Mouse (Mus musculus): ENCODE results near the gene March6. TPM values are rescaled to one million over a fixed set of nuclear protein-coding genes. Genes with fewer than 3 reads are reported as not detected.

Gene March6
- polyA plus RNA-seq, 1 experiment from 2014 or later, result 96.9 TPM

DNA sequence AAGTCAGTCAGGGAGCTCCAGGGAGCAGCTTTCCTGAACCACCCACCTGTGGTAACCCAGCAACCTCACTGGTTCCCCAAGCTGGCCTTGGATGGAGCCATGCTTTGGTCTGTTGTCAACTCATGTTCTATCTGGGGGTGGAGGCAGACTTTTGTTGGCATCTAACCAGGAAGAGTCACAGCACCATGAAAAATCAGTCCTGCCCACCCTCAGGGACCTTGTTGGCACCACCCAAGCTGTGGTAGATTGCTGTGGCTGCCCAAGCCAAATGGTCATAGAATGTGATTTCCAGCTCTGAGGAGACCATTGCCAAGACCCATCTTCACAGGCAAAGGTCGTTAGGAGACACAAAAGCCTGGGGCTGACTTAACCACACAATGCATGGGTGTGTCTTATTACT, 94.8 kb downstream of the March6 start:
- no peaks in the 10 kb centered on the region for H3K36me3 ChIP-seq (replicated peaks)
- WGBS, result 67% methylated on average over 1 of the region's 1 CpGs
- H3K4me2 ChIP-seq, result no peak overlapping the region
- H3K27ac ChIP-seq, result no peak overlapping the region
- no peak for ATAC-seq (replicated peaks)
- H3K9me3 ChIP-seq, result no peaks in the 10 kb centered on the region
- H3K9ac ChIP-seq, result no peak overlapping the region
- no peaks in the 10 kb centered on the region for H3K27me3 ChIP-seq (replicated peaks)
- no peak overlapping the region for H3K4me3 ChIP-seq
- no peaks in the 10 kb centered on the region for H3K4me1 ChIP-seq

DNA sequence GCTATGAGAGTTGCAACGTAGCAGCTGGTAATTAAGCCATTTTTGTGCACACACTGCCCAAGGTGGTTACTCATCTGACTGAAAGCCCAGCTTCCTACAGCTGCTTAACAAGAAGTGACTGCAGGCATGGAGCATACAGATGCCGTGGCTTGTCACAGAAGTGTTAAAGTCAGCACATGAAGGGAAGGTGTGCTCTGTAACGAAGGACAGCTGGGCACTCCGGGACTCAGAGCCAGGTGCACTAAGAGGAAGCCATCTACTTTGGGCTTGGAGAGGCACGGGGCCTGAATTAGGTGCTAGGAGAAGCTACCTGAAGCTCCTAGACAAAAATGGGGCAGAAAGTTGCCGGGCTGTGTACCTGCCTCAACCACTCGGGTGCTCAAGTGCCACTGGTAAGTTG, 97.1 kb downstream of the March6 start:
- no peaks in the 10 kb centered on the region for H3K9me3 ChIP-seq
- H3K9ac ChIP-seq, result no peak overlapping the region
- H3K27me3 ChIP-seq (replicated peaks), result no peaks in the 10 kb centered on the region
- no peak for ATAC-seq (replicated peaks)
- H3K4me1 ChIP-seq, result peaks cover 7% of the 10 kb centered on the region
- no peak overlapping the region for H3K4me2 ChIP-seq
- H3K4me3 ChIP-seq, result no peak overlapping the region
- H3K36me3 ChIP-seq (replicated peaks), result no peaks in the 10 kb centered on the region
- no peak overlapping the region for H3K27ac ChIP-seq
- 80% methylated on average over 7 of the region's 7 CpGs for WGBS

DNA sequence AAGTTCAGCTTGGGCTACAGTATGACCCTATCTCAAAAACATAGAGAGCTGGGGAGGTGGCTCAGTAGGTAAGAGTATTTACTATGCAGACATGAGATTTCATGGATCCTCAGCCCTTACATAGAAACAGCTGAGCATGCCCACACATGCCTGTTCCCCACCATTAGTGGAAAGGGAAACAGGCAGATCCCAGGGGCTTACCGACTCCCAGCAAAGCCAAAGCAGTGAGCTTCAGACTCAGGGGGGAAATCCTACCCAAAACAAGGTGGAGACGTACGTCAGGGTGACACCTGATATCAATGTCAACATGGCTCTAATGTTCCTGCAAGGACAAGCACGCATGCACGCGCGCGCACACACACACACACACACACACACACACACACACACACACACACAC, 99.0 kb downstream of the March6 start:
- Histone ChIP-seq H3K9me3 (no peaks in the 10 kb centered on the region), H3K27ac (no peak overlapping the region), H3K4me1 (peaks cover 7% of the 10 kb centered on the region)

DNA sequence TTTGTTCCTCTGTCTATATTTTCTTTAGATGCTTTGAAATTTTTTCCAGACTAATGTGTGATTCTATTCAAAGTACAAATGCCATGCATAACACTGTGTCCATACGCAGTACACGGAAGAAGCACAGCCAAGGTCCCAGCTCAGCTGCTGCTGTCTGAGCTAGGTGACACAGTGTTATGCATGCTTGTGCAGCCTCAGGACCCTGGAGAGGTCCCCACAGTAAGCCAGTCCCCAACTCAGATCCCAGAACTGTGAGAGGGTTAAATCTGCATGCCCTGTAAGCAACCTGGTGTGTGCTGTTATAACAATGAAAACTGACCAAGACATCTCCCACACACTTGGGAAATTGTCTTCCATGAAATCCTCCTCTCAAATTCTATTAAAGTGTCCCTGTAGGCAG, 100.8 kb downstream of the March6 start:
- Histone ChIP-seq H3K4me2 (no peak overlapping the region), H3K27me3 (replicated peaks) (no peaks in the 10 kb centered on the region), H3K9me3 (no peaks in the 10 kb centered on the region), H3K4me1 (peaks cover 7% of the 10 kb centered on the region), H3K36me3 (replicated peaks) (no peaks in the 10 kb centered on the region), H3K9ac (no peak overlapping the region), H3K4me3 (no peak overlapping the region), H3K27ac (no peak overlapping the region)
- WGBS, result 66% methylated on average over 2 of the region's 2 CpGs
- no peak for ATAC-seq (replicated peaks)

More for the DNA sequence above, 99.0 kb downstream of the March6 start:
- no peaks in the 10 kb centered on the region for H3K36me3 ChIP-seq (replicated peaks)
- no peak for ATAC-seq (replicated peaks)
- H3K4me3 ChIP-seq, result no peak overlapping the region
- WGBS, result 90% methylated on average over 8 of the region's 8 CpGs
- no peaks in the 10 kb centered on the region for H3K27me3 ChIP-seq (replicated peaks)
- H3K4me2 ChIP-seq, result no peak overlapping the region
- H3K9ac ChIP-seq, result no peak overlapping the region

DNA sequence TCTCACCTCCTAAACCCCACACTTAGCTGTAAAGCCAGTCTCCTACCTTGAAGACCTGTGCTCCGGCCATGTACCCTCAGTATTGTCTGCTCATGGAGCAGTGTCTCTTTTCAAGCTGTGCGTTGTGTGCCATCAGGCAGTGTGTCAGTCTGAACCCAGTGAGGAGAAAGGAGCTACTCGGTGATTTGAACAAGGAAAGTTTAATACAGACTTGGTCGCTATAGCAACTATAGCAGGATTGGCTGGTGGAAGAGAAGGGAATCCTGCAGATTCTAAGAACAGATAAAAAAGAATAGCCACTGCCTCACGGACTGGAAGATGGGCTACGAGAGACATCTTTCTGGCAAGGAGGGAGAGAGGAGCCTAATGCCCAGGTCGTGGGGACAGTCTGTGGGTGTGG, 101.4 kb downstream of the March6 start:
- no peak overlapping the region for H3K4me2 ChIP-seq
- ATAC-seq (replicated peaks), result 0 out of 2 replicates have a peak, but pooled peaks have one; percentile 56
- WGBS, result 53% methylated on average over 7 of the region's 7 CpGs
- no peaks in the 10 kb centered on the region for H3K27me3 ChIP-seq (replicated peaks)
- H3K4me1 ChIP-seq, result peaks cover 7% of the 10 kb centered on the region
- H3K9ac ChIP-seq, result no peak overlapping the region
- no peak overlapping the region for H3K27ac ChIP-seq
- H3K36me3 ChIP-seq (replicated peaks), result no peaks in the 10 kb centered on the region
- H3K9me3 ChIP-seq, result no peaks in the 10 kb centered on the region
- no peak overlapping the region for H3K4me3 ChIP-seq

DNA sequence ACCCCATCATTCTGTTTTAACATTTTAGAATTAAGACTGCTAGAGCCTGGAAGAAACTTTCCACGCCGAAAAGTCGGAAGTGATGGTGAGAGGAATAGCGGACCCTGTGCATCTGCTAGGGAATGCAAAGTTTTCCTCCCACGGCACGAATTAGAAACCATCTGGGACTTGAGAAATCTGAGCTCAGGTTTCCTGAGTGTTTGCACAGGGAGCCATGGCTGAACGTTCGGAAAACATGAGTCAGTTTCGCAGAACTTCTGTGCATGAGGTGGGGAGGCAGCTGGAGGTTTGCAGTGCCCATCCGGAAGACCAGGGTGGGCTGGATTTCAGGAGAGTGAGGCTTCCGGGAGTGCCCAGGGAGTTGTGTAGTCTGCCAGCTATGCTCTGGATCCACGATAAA, 102.3 kb downstream of the March6 start:
- Histone ChIP-seq H3K4me2 (no peak overlapping the region), H3K9me3 (no peaks in the 10 kb centered on the region), H3K9ac (no peak overlapping the region), H3K4me3 (no peak overlapping the region), H3K36me3 (replicated peaks) (no peaks in the 10 kb centered on the region), H3K4me1 (peaks cover 7% of the 10 kb centered on the region), H3K27ac (no peak overlapping the region), H3K27me3 (replicated peaks) (no peaks in the 10 kb centered on the region)
- 86% methylated on average over 12 of the region's 12 CpGs for WGBS
- ATAC-seq (replicated peaks), result no peak

DNA sequence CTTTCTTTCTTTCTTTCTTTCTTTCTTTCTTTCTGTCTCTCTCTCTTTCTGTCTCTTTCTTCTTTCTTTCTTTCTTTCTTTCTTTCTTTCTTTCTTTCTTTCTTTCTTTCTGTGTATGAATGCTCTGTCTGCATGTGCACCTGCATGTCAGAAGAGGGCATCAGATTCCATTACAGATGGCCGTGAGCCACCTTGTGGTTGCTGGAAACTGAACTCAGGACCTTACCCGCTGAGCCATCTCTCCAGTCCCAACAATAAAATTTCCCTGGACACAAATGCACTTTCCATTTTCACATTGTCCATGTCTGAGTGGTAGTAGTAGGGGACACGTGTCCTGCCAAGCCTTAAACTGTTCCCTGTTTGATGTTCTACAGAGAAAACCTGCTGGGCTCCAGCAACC, 103.5 kb downstream of the March6 start:
- Histone ChIP-seq H3K9ac (no peak overlapping the region), H3K27me3 (replicated peaks) (no peaks in the 10 kb centered on the region), H3K4me1 (peaks cover 7% of the 10 kb centered on the region), H3K4me2 (no peak overlapping the region), H3K9me3 (no peaks in the 10 kb centered on the region), H3K27ac (no peak overlapping the region), H3K36me3 (replicated peaks) (no peaks in the 10 kb centered on the region), H3K4me3 (no peak overlapping the region)
- WGBS, result 67% methylated on average over 3 of the region's 3 CpGs
- ATAC-seq (replicated peaks), result no peak

DNA sequence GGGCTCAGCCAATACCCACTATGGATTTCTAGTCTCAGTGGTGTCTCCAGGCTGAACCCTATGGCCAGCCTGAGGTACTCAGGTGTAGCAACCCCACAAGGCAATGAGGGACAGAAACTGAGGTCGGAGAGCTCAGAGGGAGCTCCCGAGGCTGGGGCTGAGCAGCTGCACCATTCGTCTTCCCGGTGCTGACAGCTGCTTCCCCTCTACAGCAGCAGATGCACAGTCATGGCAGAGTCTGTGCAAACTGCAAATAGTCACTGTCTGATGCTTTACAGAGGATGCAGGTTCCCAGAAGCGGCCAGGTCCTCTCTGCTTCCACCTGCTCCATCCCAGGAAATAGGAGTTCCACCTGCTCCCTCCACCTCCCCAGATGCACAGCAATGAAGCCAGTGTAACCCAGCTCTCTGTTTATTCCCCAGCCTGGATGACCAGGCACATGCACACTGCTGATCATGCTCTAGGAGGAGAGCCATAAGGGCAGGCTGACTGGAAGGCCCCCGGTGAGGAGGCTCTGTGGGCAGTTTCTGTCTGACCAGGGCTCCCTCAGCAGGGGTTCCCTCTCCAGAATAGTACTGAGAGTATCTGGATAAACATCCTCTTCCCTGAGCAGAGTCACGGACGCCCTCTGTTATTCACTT, 104.7 kb downstream of the March6 start:
- ATAC-seq (replicated peaks), result 0 out of 2 replicates have a peak, but pooled peaks have one; percentile 21
- WGBS, result 52% methylated on average over 8 of the region's 8 CpGs
- Histone ChIP-seq H3K27me3 (replicated peaks) (no peaks in the 10 kb centered on the region), H3K4me3 (no peak overlapping the region), H3K4me2 (no peak overlapping the region), H3K9ac (no peak overlapping the region), H3K27ac (no peak overlapping the region), H3K36me3 (replicated peaks) (no peaks in the 10 kb centered on the region), H3K4me1 (peaks cover 7% of the 10 kb centered on the region), H3K9me3 (no peaks in the 10 kb centered on the region)

DNA sequence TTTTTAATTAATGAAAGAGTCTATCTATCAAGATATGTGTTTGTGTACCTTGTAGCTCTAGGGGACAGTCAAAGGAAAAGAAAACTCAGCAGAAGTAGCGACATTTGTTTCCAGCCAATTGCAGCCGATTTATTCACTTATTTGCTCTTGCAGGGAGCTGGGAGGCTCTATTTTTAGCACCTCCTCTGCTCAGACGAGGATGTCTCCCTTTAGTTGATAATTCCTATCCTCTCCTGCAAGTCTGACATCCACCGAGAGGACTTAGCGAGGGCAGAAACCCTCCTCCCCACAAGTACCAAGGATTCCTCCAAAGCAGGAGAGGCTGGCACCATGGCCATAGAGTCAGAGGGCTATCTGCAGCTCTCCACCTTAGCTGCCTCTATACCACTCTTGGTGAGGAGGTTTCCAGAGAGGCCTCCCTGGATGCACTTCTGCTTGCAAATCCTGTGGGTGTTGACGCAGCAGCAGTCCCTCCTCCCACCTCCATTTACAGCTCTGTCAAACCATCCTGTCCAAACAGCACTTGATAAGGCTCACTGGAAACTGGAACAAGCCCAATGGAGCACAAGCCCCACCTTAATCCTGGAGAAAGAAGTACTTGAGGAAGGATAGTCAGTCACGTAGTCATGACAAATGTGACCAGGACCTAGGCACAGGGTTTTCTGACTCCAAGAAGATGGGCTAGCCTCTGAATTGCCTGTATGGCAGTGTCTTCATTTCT, 108.0 kb downstream of the March6 start:
- Histone ChIP-seq H3K4me3 (no peak overlapping the region), H3K27me3 (replicated peaks) (no peaks in the 10 kb centered on the region), H3K4me1 (no peaks in the 10 kb centered on the region), H3K36me3 (replicated peaks) (no peaks in the 10 kb centered on the region), H3K27ac (no peak overlapping the region), H3K9ac (no peak overlapping the region), H3K9me3 (no peaks in the 10 kb centered on the region), H3K4me2 (no peak overlapping the region)
- ATAC-seq (replicated peaks), result no peak
- WGBS, result 73% methylated on average over 7 of the region's 7 CpGs

DNA sequence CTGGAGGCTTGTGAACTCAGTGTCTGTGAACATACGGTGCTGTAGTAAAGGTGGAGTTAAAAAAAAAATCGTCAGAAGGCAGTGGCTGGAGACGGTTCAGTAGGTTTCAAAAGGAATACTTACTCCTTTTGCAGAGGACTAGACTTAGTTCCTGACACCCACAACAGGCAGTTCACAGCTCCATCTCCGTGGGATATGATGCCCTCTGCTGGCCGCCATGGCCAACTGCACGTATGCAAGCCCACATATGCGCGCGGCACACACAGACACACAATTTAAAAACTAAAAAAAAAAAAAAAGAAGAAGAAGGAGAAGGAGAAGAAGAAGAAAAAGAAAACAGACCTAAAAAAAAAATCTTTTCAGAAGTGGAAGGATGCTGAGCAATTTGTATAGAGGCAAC, 111.8 kb downstream of the March6 start:
- Histone ChIP-seq H3K9ac (no peak overlapping the region), H3K4me2 (0 out of 2 replicates have a peak overlapping the region, but pooled peaks have one; percentile 1), H3K4me3 (no peak overlapping the region), H3K36me3 (replicated peaks) (no peaks in the 10 kb centered on the region), H3K27ac (no peak overlapping the region), H3K27me3 (replicated peaks) (no peaks in the 10 kb centered on the region), H3K9me3 (no peaks in the 10 kb centered on the region), H3K4me1 (no peaks in the 10 kb centered on the region)
- ATAC-seq (replicated peaks), result 0 out of 2 replicates have a peak, but pooled peaks have one; percentile 12
- WGBS, result 40% methylated on average over 9 of the region's 9 CpGs

DNA sequence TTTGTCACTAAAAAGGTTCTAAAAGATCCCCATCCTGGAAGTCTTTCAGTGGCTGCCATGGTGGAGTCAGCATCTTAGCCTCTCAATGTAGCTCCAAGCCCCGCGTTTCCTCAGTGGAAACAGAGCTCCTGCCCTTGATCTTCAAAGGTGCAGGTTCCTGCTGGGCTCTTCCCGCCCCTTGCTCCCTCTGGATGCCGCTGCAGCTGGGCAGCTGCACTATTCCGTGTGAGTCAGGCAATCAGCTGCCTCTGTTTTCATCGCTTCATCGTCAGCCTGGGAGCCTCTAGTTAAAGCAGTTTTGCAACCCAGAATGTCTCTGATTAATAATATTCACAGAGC, 112.2 kb downstream of the March6 start:
- Histone ChIP-seq H3K9ac (no peak overlapping the region), H3K27me3 (replicated peaks) (no peaks in the 10 kb centered on the region), H3K36me3 (replicated peaks) (no peaks in the 10 kb centered on the region), H3K4me3 (no peak overlapping the region), H3K27ac (no peak overlapping the region), H3K4me2 (0 out of 2 replicates have a peak overlapping the region, but pooled peaks have one; percentile 1), H3K9me3 (no peaks in the 10 kb centered on the region), H3K4me1 (no peaks in the 10 kb centered on the region)
- ATAC-seq (replicated peaks), result peak; percentile 68
- 22% methylated on average over 7 of the region's 7 CpGs for WGBS

DNA sequence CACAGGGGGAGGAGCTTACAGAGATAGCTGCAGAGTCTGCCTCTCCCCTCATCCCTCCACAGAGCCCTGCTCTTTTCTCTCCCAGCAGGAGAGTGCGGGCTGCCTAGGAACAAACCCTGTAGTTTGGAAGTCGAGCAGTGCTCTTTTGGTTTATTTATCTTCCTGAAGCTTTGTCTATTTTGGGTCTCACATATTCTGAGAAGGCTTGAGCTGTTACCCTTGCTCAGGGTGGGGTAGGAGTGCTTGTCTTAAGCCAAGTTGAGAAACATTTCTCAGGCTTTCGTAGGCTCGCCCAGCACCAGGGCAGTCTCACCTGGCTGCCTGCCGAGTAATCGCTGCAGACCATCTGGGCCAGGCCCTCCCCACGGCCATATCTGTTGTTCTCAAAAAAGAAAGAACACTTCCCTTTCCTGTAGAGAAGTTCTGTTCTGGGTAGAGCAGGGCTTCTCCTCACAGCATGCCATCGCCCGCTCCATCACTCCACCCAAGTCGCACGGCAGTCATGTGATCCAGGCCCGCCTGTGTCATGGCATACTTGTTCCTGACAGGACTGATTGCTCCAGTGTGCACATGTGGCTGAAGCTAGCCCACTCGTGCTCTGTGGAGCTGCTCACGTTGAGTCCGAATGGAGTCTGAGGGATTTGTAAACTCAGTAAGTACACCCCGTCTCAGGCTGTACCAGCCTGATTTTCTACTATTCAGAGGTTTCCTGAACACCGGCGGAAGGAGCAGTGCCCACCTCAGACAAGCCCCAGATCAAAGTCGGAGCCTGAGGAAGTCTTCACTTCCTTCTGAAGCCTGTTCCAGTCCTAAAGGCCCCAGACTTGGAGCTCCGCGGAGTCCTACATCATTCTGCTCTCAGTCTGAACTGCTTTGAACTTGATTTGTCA, 112.8 kb downstream of the March6 start:
- H3K9ac ChIP-seq, result no peak overlapping the region
- no peak overlapping the region for H3K4me3 ChIP-seq
- H3K36me3 ChIP-seq (replicated peaks), result no peaks in the 10 kb centered on the region
- H3K4me1 ChIP-seq, result no peaks in the 10 kb centered on the region
- no peak overlapping the region for H3K4me2 ChIP-seq
- H3K27ac ChIP-seq, result no peak overlapping the region; the same call in 1 of the 2 replicates
- 66% methylated on average over 21 of the region's 21 CpGs for WGBS
- peak; percentile 74 for ATAC-seq (replicated peaks)
- H3K27me3 ChIP-seq (replicated peaks), result no peaks in the 10 kb centered on the region
- H3K9me3 ChIP-seq, result no peaks in the 10 kb centered on the region
